Mouse (Mus musculus): ENCODE measurements around the gene Cacng8.

- TF ChIP-seq CTCF (IDR thresholded peaks at IDR 0.05 in 2 of 3, conservative IDR thresholded peaks at IDR 0.05 in 1 of 3; ENCODE audit: control insufficient read depth in 1 of 3, insufficient read depth in 1 of 3, low read depth in 2 of 3, low read length in 3 of 3, poor library complexity in 1 of 3, severe bottlenecking in 1 of 3) (no peak; a peak in 1 of 6 replicates), UBTF (IDR thresholded peaks at IDR 0.05; ENCODE audit: borderline replicate concordance, insufficient read depth, low read depth, low read length) (no peak)
Measured at GRCm38 (mm10) chr7:3439984-3440383, 49.5 kb downstream of the Cacng8 start.

All from MEL (cell line).